Mouse (Mus musculus) B cell, adult 67 days (primary cell): Measurements from ENCODE around the gene P2rx6. TPM values are rescaled to one million over a fixed set of nuclear protein-coding genes. Genes with fewer than 3 reads are reported as not detected.

ENCODE experiments used
- total RNA-seq, 2 experiments: library from RNA; stranded (reverse); gene quantifications; 4 replicates each; pipeline ENCODE4 v1.2.4; 2023

P2rx6 gene
- not detected for total RNA-seq

GRCm38 (mm10) chr16:17561751-17562208 lies at the start of gene P2rx6:
TSS of gene P2rx6 (plus strand) at chr16:17561885.

GRCm38 (mm10) chr16:17530640-17531288 lies 30.9 kb upstream of the P2rx6 start, which contains the start of gene Thap7:
TSS of gene Thap7 (minus strand) at chr16:17531136.

DNA sequence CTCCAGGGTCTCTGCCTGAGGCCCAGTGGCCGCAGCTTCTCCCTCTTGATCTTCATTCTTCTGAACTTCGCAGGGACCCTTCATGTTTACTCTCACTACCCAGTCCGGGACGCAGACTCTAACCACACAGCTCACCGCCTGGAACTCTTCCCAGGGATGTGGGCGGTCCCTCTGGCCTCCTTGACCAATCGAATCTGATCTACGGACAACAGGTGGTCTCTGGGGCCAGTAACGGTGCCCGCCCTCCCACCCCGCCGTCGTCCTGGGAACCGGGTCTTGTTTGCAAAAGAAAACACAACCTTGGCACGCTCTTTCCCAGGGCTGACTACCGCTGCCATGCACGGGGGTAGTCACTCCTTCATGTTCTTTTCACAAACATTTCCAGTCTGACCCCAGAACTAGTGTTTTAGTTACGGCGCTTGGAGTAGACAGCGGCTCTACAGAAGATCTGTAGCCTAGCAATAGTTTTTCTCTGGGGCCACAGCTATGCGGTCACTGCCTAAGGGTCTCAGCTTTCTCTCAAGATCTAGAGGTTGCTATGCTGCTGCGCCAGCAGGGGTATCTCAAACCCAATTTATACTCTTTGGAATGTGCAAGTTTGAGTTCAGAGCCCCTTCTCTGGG lies 446 bp upstream of the P2rx6 start, which contains the start of gene Lrrc74b:
Lrrc74b (minus strand) TSS at position 120 of the 623 bp plus-strand sequence.

GRCm38 (mm10) chr16:17583064-17583463 lies 21.4 kb downstream of the P2rx6 start, which contains the start of gene Slc7a4:
TSS of gene Slc7a4 (minus strand) at chr16:17583214.

DNA sequence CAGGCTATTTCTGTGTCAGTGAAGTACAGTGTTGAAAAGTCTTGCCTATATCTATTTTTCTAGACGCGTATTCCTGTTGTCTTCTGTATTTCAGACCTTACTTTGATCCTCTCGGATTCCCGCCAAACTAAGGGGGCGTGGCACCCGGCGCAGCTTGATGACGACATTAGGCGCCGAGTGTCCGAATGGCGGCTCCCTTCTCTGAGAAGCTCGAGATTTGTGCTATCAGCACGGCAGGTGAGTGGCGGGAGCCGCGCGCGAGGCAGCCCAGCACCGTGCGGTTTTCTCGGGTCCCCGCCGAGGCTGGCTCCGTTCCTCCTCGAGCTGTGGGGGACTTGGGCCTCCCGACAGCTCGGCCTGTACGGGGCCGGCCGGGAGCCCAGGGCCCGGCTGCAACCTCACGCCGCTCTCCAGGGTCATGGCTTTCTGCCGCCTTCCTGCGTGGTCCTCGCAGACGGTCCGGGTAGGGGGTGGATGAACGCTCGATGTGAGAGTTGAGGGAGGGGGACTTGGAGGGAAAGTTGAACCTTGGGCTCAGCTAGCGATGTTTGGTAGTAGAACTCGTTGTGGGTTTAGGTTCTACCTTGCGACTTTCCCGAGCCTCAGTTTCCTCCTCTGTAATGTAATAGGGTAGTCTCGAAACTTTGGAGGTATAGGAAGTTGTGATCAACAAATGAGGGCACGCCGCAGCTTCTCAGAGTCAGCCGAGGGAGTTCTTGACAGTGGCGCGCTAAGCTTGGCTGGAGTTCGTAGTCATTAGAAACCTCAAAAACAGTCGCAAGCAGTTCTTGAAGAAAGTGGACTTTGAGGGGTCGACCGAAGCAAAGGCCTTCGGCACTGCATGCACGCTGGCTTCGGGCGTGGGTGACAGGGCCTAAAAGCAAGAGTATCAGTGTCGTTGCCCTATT lies 57.8 kb downstream of the P2rx6 start, which contains the start of gene Smpd4:
Smpd4 (plus strand) TSS at position 157 of the 908 bp plus-strand sequence.

Other genes with a start within 250 kb of the P2rx6 start
- gene Serpind1, start 230.5 kb upstream of the P2rx6 start, total RNA-seq, result not detected
- gene Snap29, start 155.9 kb upstream of the P2rx6 start, total RNA-seq, result 10 to 100 TPM; 68.9 to 71.8 TPM
- gene Pi4ka, start 155.6 kb upstream of the P2rx6 start, total RNA-seq, result 100 to 1,000 TPM; 145 to 157 TPM
- 10 to 100 TPM; 53.1 to 60.0 TPM for gene Crkl, start 109.9 kb upstream of the P2rx6 start, total RNA-seq
- not detected for gene Aifm3, start 72.3 kb upstream of the P2rx6 start, total RNA-seq
- gene Lztr1, start 53.2 kb upstream of the P2rx6 start, total RNA-seq, result 10 to 100 TPM; 66.5 to 67.0 TPM
- gene Thap7, start 30.7 kb upstream of the P2rx6 start, total RNA-seq, result 10 to 100 TPM; 33.2 to 39.1 TPM
- gene Lrrc74b, start 638 bp upstream of the P2rx6 start, total RNA-seq, result not detected
- gene Slc7a4, start 21.3 kb downstream of the P2rx6 start, total RNA-seq, result not detected
- 10 to 100 TPM; 48.1 to 61.0 TPM for gene Smpd4, start 57.5 kb downstream of the P2rx6 start, total RNA-seq
- gene Ccdc74a, start 84.6 kb downstream of the P2rx6 start, total RNA-seq, result under 1 TPM in 1 of 2 experiments, not detected in 1; 0.52 TPM
- gene Med15, start 171.0 kb downstream of the P2rx6 start, total RNA-seq, result 100 to 1,000 TPM; 132 to 138 TPM
- gene Klhl22, start 197.7 kb downstream of the P2rx6 start, total RNA-seq, result 10 to 100 TPM; 15.6 to 15.8 TPM
- gene Scarf2, start 235.4 kb downstream of the P2rx6 start, total RNA-seq, result under 1 TPM in 1 of 2 experiments, not detected in 1; 0.17 TPM